Mouse (Mus musculus) forebrain, embryonic 16.5 days (tissue): Measurements from ENCODE around the gene Dnaja2. TPM values are rescaled to one million over a fixed set of nuclear protein-coding genes. Genes with fewer than 3 reads are reported as not detected.

Source experiments
- ATAC-seq: fragments of 200-750 bp; cut with Nextera tagmentation; 2 replicates; pipeline ENCODE4 v1.8.0; 2017; ENCODE audit warnings: mild to moderate bottlenecking, moderate library complexity
- H3K27ac ChIP-seq: fragments of 300-500 bp; sonication (generic); 2 replicates; pipeline ENCODE4 v1.5.1; 2014; ENCODE audit warnings: low read length, control low read depth
- H3K27me3 ChIP-seq: fragments of 300-500 bp; sonication (generic); replicated peaks from 2 replicates; pipeline ENCODE4 v1.6.1; 2014; ENCODE audit warnings: low read length; ENCODE audit not compliant: control insufficient read depth, insufficient read depth
- H3K36me3 ChIP-seq: fragments of 300-500 bp; sonication (generic); 2 replicates; pipeline ENCODE4 v1.6.1; 2014; ENCODE audit not compliant: control insufficient read depth, insufficient read depth
- H3K4me1 ChIP-seq: fragments of 300-500 bp; sonication (generic); replicated peaks from 2 replicates; pipeline ENCODE4 v1.6.1; 2014; ENCODE audit warnings: low read length; ENCODE audit not compliant: control insufficient read depth, insufficient read depth
- H3K4me2 ChIP-seq: fragments of 300-500 bp; sonication (generic); 2 replicates; pipeline ENCODE4 v1.6.1; 2014; ENCODE audit warnings: mild to moderate bottlenecking, low read length, control low read depth
- H3K4me3 ChIP-seq: fragments of 300-500 bp; sonication (generic); replicated peaks from 2 replicates; pipeline ENCODE4 v1.5.1; 2014; ENCODE audit warnings: mild to moderate bottlenecking, low read length, control low read depth
- H3K9ac ChIP-seq: fragments of 300-500 bp; sonication (generic); replicated peaks from 2 replicates; pipeline ENCODE4 v1.6.1; 2014; ENCODE audit warnings: low read depth, low read length, control low read depth
- H3K9me3 ChIP-seq: fragments of 300-500 bp; sonication (generic); 2 replicates; pipeline ENCODE4 v1.6.1; 2016; ENCODE audit warnings: low read length; ENCODE audit not compliant: control insufficient read depth
- WGBS: fragments of 180-500 bp; shearing (Covaris S2); extraction: QIAGEN DNeasy Blood & Tissue Kit; methylation state at CpG from one replicate; pipeline ENCODE4 v1.1.7; 2014; 5-methylcytosine and 5-hydroxymethylcytosine counted together
- polyA plus RNA-seq: library from polyadenylated mRNA; unstranded; fragments of >200 nt; fragmentation: Nextera tagmentation; extraction: Ambion mirVana; gene quantifications from 2 replicates; pipeline ENCODE4 v1.2.1, GENCODE M21; 2015

The Dnaja2 gene
- polyA plus RNA-seq, 1 experiment from 2014 or later, result 169 TPM

DNA sequence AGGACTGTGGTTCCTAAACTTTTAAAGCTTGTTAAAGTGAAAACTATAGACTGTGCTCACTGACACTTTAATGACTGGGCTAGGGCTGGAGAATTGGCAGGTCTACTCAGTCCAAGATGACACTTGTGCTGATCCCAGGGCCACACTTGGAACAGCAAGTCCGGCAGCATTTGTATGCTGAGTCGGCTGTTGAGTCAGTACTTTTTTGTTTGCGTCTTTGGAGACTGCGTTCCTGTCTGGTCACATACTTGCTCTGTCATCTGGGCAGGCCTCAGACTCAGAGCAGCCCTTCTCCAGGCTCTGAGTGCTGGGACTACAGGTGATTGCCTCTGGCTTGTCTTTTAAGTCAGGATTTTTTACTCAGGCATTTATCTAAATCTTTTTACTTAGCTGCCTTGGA lies 41.9 kb downstream of the Dnaja2 start:
- no peak overlapping the region for H3K4me3 ChIP-seq
- no peak overlapping the region for H3K9ac ChIP-seq
- WGBS, result 85% methylated on average over 4 of the region's 4 CpGs
- no peak overlapping the region for H3K4me2 ChIP-seq
- no peak for ATAC-seq
- no peaks in the 10 kb centered on the region for H3K27me3 ChIP-seq
- no peaks in the 10 kb centered on the region for H3K9me3 ChIP-seq
- H3K27ac ChIP-seq, result no peak overlapping the region
- peaks cover 31% of the 10 kb centered on the region for H3K36me3 ChIP-seq
- no peaks in the 10 kb centered on the region for H3K4me1 ChIP-seq

GRCm38 (mm10) chr8:85512234-85512633 lies 42.9 kb downstream of the Dnaja2 start:
- 90% methylated on average over 8 of the region's 8 CpGs for WGBS
- Histone ChIP-seq H3K4me1 (no peaks in the 10 kb centered on the region), H3K9ac (no peak overlapping the region), H3K4me2 (no peak overlapping the region), H3K4me3 (no peak overlapping the region), H3K9me3 (no peaks in the 10 kb centered on the region), H3K27ac (no peak overlapping the region), H3K27me3 (no peaks in the 10 kb centered on the region), H3K36me3 (peaks cover 32% of the 10 kb centered on the region)
- no peak for ATAC-seq

GRCm38 (mm10) chr8:85508661-85509060 lies 46.5 kb downstream of the Dnaja2 start:
- WGBS, result 77% methylated on average over 4 of the region's 4 CpGs
- no peak overlapping the region for H3K4me2 ChIP-seq
- no peaks in the 10 kb centered on the region for H3K27me3 ChIP-seq
- no peaks in the 10 kb centered on the region for H3K9me3 ChIP-seq
- no peak overlapping the region for H3K27ac ChIP-seq
- peaks cover 33% of the 10 kb centered on the region for H3K36me3 ChIP-seq
- no peak for ATAC-seq
- H3K4me3 ChIP-seq, result no peak overlapping the region
- no peaks in the 10 kb centered on the region for H3K4me1 ChIP-seq
- no peak overlapping the region for H3K9ac ChIP-seq

DNA sequence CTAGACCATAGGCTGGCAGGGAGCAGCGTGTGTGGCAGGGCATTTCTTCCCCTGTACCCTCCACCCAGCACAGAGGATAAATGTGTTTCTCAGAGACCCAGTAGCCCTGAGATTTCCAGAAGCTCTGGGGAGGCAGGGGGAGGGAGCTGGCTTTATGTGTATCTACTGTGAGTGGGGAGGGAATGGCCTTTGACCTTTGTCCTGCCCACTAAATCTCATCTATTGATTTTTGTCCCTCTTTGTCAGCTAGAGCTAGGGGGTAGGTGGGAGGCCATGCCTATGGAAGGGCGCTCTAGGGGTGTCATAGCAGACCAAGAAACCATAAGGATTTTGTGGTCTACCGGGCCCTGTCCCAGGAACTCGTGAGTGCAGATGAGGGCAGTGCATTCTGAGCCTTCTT lies 48.5 kb downstream of the Dnaja2 start:
- no peaks in the 10 kb centered on the region for H3K27me3 ChIP-seq
- no peak for ATAC-seq
- H3K27ac ChIP-seq, result no peak overlapping the region
- 74% methylated on average over 4 of the region's 4 CpGs for WGBS
- H3K9me3 ChIP-seq, result no peaks in the 10 kb centered on the region
- no peak overlapping the region for H3K4me3 ChIP-seq
- no peaks in the 10 kb centered on the region; the same call in 1 of the 2 replicates for H3K4me1 ChIP-seq
- no peak overlapping the region for H3K4me2 ChIP-seq
- peaks cover 31% of the 10 kb centered on the region for H3K36me3 ChIP-seq
- no peak overlapping the region for H3K9ac ChIP-seq

GRCm38 (mm10) chr8:85504704-85505103 lies 50.4 kb downstream of the Dnaja2 start:
- Histone ChIP-seq H3K9me3 (no peaks in the 10 kb centered on the region), H3K36me3 (peaks cover 22% of the 10 kb centered on the region), H3K27ac (no peak overlapping the region), H3K27me3 (no peaks in the 10 kb centered on the region), H3K4me2 (no peak overlapping the region), H3K9ac (no peak overlapping the region), H3K4me1 (peaks cover 9% of the 10 kb centered on the region), H3K4me3 (no peak overlapping the region)
- WGBS, result 93% methylated on average over 6 of the region's 6 CpGs
- ATAC-seq, result no peak

DNA sequence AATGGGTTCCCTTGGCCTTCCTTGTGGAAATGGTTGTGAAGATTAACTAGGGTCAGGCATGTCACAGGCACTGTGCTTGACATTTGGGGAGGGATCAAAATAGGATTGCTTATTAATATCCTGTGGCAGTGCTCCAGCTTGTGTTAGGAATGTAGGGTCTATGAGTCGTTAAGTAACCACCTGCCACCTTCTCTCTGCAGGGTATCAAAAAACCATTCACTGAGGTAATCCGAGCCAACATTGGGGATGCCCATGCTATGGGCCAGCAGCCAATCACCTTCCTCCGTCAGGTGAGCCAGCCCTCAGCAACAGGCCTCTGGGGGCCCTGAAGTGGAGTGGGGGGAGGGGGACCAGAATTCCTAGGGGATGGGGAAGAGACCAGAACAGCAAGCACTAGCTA lies 52.1 kb downstream of the Dnaja2 start:
- H3K9ac ChIP-seq, result no peak overlapping the region
- H3K36me3 ChIP-seq, result peaks cover 14% of the 10 kb centered on the region
- H3K4me1 ChIP-seq, result peaks cover 16% of the 10 kb centered on the region
- no peak overlapping the region for H3K27ac ChIP-seq
- no peak overlapping the region for H3K4me3 ChIP-seq
- 49% methylated on average over 3 of the region's 3 CpGs for WGBS
- ATAC-seq, result no peak
- H3K27me3 ChIP-seq, result no peaks in the 10 kb centered on the region
- H3K4me2 ChIP-seq, result no peak overlapping the region
- H3K9me3 ChIP-seq, result no peaks in the 10 kb centered on the region

- Histone ChIP-seq H3K4me1 (peaks cover 16% of the 10 kb centered on the region), H3K27ac (no peak overlapping the region), H3K4me2 (no peak overlapping the region), H3K4me3 (no peak overlapping the region), H3K36me3 (peaks cover 11% of the 10 kb centered on the region; the same call in 1 of the 2 replicates), H3K9me3 (no peaks in the 10 kb centered on the region), H3K27me3 (no peaks in the 10 kb centered on the region), H3K9ac (no peak overlapping the region)
- no peak for ATAC-seq
- WGBS, result 82% methylated on average over 2 of the region's 2 CpGs
These were observed 52.8 kb downstream of the Dnaja2 start for GRCm38 (mm10) chr8:85502381-85502780.

DNA sequence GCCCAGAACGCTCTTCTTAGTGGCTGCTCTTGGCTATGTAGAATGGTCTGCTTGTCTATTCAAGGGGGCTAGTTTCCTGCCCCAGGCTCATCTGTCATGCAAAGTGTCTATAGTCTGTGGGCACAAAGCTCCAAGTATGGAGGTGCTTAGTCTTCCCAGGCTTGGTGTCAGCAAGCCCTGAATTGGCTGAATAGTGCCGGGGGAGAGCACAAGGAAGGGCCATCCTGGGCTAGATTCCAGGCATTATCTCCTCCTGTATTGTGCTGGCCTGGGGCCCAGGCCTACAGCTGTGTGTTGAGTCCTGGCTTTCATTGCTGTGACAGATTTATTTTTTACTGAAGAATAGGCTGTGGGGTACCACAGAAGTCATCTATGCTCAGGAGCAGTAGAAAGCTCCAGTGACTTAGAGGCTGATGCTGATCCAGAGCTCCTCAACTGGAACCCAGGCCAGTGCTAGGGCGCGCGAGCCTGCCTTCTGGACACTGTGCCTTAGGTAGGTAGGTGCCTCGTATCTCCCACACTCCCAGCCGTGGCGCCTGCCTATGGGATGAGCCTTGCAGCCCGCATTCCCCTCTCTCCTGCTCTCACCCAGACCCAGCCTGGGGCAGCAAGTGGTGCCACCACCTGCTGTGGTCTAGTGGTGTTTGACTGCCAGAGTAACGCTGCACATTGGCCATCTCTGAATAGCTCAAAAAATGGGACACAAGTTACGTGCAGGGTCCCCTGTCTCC lies 54.0 kb downstream of the Dnaja2 start:
- Histone ChIP-seq H3K9me3 (no peaks in the 10 kb centered on the region), H3K36me3 (peaks cover 10% of the 10 kb centered on the region; the same call in 1 of the 2 replicates), H3K9ac (no peak overlapping the region), H3K4me1 (peaks cover 16% of the 10 kb centered on the region), H3K4me2 (no peak overlapping the region), H3K27ac (no peak overlapping the region), H3K4me3 (no peak overlapping the region), H3K27me3 (no peaks in the 10 kb centered on the region)
- peak; percentile 80 for ATAC-seq
- WGBS, result 50% methylated on average over 11 of the region's 11 CpGs

GRCm38 (mm10) chr8:85500460-85500859 lies 54.7 kb downstream of the Dnaja2 start:
- H3K9ac ChIP-seq, result no peak overlapping the region
- H3K27ac ChIP-seq, result no peak overlapping the region
- 84% methylated on average over 10 of the region's 10 CpGs for WGBS
- peaks cover 3% of the 10 kb centered on the region; the same call in 1 of the 2 replicates for H3K36me3 ChIP-seq
- no peaks in the 10 kb centered on the region for H3K9me3 ChIP-seq
- H3K4me3 ChIP-seq, result no peak overlapping the region
- H3K4me1 ChIP-seq, result peaks cover 16% of the 10 kb centered on the region
- ATAC-seq, result peak; percentile 25; the same call in 1 of the 2 replicates
- H3K27me3 ChIP-seq, result no peaks in the 10 kb centered on the region
- no peak overlapping the region for H3K4me2 ChIP-seq
